Mouse (Mus musculus) embryonic facial prominence, embryonic 14.5 days (tissue): ENCODE measurements at regions not wholly inside any gene's neighbourhood (a gene's known extent, or its start where the extent isn't known, plus 50 kb on each side); places are given as distances from the start of the nearest gene placed in this dataset.

Experiments used
- ATAC-seq: fragments of 200-750 bp; cut with Nextera tagmentation; 2 replicates; pipeline ENCODE4 v1.8.0; 2017; ENCODE audit warnings: low read depth, moderate number of reproducible peaks, moderate TSS enrichment
- DNase-seq: peaks from one replicate; pipeline ENCODE4 v3.0.0-alpha.2; 2015; ENCODE audit warnings: low spot score
- H3K27ac ChIP-seq: fragments of 300-500 bp; sonication (generic); replicated peaks from 2 replicates; pipeline ENCODE4 v1.5.1; 2014; ENCODE audit warnings: low read depth, mild to moderate bottlenecking, low read length, moderate library complexity
- H3K27me3 ChIP-seq: fragments of 300-500 bp; sonication (generic); replicated peaks from 2 replicates; pipeline ENCODE4 v1.6.1; 2014; ENCODE audit warnings: low read length; ENCODE audit not compliant: control insufficient read depth, insufficient read depth
- H3K36me3 ChIP-seq: fragments of 300-500 bp; sonication (generic); 2 replicates; pipeline ENCODE4 v1.6.1; 2014; ENCODE audit warnings: low read length, mixed read lengths; ENCODE audit not compliant: control insufficient read depth, insufficient read depth
- H3K4me1 ChIP-seq: fragments of 300-500 bp; sonication (generic); 2 replicates; pipeline ENCODE4 v1.6.1; 2014; ENCODE audit warnings: antibody characterized with exemption, low read length; ENCODE audit not compliant: control insufficient read depth, insufficient read depth
- H3K4me2 ChIP-seq: fragments of 300-500 bp; sonication (generic); 2 replicates; pipeline ENCODE4 v1.6.1; 2014; ENCODE audit warnings: low read depth, mild to moderate bottlenecking, low read length, moderate library complexity, mixed read lengths
- H3K4me3 ChIP-seq: fragments of 300-500 bp; sonication (generic); 2 replicates; pipeline ENCODE4 v1.5.1; 2014; ENCODE audit warnings: low read depth, mild to moderate bottlenecking, low read length
- H3K9ac ChIP-seq: fragments of 300-500 bp; sonication (generic); 2 replicates; pipeline ENCODE4 v1.6.1; 2014; ENCODE audit warnings: low read depth, mild to moderate bottlenecking, low read length, moderate library complexity, mixed read lengths
- H3K9me3 ChIP-seq: fragments of 300-500 bp; sonication (generic); 2 replicates; pipeline ENCODE4 v1.6.1; 2016; ENCODE audit warnings: low read length; ENCODE audit not compliant: control insufficient read depth
- WGBS: fragments of 180-500 bp; shearing (Covaris S2); extraction: QIAGEN DNeasy Blood & Tissue Kit; methylation state at CpG from one replicate; pipeline ENCODE4 v1.1.7; 2014; 5-methylcytosine and 5-hydroxymethylcytosine counted together

- 45% methylated on average over 2 of the region's 2 CpGs for WGBS
- Histone ChIP-seq H3K4me3 (no peak overlapping the region), H3K4me2 (no peak overlapping the region), H3K27me3 (no peaks in the 10 kb centered on the region), H3K4me1 (no peaks in the 10 kb centered on the region), H3K36me3 (no peaks in the 10 kb centered on the region), H3K9ac (no peak overlapping the region), H3K9me3 (no peaks in the 10 kb centered on the region), H3K27ac (no peak overlapping the region)
- ATAC-seq, result no peak
- DNase-seq, result peak; percentile 9
These were observed 733.0 kb upstream of the Edil3 start for GRCm38 (mm10) chr13:88088259-88088658.
